Mouse (Mus musculus) T-helper 1 cell (primary cell): ENCODE measurements around the gene Chrdl1.

ENCODE experiments used
- in situ Hi-C: fragments of 300-600 bp; cut with MboI, MseI; formaldehyde crosslinking; loops from one replicate; pipeline ENCODE4 v1.15.1; 2025; ENCODE audit warnings: high pct_unique_total_duplicates

The Chrdl1 gene

DNA sequence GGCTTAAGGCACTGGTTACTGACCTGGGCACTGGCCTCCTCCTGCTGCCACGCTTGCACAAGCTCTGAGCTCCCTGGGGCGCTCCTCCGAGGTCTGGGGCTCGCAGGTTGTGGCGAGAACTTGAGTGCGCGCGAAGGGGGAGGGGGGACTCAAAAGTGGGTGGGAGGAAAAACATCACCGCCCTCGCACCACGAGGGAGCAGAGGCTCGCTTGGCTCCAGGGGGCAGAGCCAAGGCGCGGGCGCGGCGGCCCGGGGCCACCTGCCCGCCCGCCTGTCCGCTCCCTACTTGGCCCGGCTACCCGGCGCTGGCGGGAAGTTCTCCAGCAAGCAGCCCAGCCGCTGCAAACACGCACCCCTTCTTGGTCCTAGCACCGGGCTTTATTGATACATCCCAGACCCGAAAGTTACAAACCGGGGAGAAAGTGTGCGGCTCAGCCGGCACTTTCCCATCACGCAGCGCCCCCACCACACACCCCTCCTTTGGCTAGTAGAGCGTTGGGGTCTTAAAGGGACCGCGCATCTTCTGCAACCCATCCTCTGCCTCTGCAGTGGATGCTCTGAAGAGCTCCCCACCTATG lies at the start of gene Chrdl1:
TSS of gene Chrdl1 (minus strand) at position 472 of the 579 bp plus-strand sequence.
- in situ Hi-C loops: no loop called here

DNA sequence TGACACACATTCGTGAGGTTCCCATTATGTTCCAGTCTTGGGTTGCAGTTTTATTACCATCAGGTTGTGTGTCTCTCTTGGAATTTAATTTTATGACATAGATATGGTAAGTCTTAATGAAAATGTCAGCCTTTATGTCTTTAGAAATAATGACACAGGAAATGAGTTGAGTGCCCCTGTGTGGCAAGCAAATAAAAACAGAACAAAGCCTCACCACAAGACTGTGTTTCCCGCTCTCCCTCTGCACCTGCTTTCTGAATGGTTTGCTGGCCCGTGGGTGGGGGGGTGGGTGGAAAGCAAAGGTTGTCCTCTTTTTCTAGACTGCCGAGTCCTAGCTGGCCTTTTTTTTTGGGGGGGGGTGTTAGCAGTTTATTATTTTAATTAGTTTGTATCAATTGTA lies 48.6 kb upstream of the Chrdl1 start:
- in situ Hi-C loops: loop anchor here (10.0 kb wide), 1 partner anchor 958 kb away; no protein-coding TSS in a partner anchor

DNA sequence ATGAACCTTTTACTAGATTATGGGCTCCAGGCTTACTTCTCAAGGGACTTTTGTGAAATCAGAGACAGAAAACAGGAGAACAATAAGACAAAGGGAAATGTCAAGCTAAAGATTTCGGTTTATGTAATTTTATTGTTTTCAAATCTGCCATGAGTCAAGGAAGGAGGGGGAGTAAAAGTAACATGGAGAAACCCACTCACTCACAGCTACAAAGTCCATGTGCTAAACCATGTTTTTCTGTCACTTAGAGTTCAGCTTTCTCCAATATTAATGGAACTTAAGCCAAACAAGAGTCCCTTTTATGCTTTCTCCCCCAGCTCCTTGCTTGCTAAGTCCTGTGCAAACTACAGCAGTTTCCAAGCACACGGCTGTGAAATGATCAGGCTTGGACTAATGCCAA lies 10.5 kb upstream of the Chrdl1 start:
- in situ Hi-C loops: no loop called here

DNA sequence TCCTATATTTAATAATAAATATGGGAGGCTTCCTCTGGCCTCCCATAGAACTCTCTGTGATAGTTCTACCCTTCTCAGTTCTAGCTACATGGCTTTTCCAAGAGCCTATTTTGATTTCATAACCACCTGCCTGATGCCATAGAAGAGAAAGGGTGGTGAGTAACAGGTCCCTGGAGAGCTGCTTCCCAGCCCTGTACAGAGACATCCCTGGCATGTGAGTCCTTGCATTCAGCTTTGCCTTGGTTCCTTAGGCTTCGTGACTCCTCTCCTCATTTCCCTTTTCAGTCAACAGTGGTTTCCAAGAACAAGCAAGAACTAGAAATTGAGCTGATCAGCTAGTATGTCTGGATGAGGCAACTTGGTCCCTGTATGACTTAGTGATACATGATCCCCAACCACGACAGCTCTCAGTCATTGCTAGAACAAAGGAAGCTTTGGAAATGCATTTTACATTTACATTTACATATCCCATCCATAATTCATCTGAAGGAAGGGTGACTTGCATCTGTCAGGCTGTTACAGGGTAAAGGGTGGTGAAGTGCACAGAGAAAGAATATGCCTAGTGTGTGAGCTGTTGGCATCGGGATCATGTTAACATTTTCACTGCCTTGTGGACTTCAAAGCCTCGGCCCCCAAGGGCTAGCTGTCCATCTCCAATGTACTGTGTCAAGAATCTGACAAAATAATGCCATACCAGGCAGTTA lies 27.7 kb downstream of the Chrdl1 start:
- in situ Hi-C loops: no loop called here

DNA sequence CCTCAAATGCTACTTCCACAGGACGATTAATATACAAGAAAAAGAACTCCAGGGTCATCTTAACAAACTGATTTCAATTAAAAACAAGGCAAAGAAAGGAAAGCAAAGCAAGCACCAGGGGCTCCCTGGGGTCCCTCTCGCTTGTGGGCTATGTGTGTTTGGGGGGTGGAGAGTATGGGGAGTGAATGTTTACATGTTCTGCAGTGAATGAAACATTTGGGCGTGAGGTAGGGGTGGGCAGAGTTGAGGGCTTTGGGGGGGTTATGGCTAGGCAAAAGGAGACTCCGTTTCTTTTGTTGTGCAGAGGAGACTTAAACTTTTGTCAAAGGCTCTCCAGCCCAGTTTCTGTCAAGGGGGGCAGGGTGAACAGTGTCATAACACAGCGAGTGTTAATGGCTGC lies 46.8 kb downstream of the Chrdl1 start:
- in situ Hi-C loops: no loop called here

DNA sequence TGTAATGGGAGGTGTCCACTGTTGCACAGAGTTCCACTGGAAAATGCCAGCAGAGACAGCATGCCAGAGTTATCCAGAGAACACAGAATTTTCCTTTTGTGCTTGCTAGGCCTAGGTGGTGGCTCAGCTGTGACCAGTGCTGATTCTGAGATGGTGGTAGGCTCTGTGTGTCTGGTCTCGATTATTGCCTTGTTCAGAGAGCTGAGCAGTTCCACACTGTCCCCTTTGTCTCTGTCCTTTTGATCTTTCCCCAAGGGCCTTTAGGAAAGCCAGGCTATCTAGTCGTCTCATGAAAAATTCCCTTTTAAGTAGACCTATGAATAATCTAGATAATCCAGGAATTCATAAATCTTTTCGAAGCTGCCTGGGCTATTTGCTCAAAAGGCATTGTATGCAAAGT lies 47.3 kb downstream of the Chrdl1 start:
- in situ Hi-C loops: no loop called here

DNA sequence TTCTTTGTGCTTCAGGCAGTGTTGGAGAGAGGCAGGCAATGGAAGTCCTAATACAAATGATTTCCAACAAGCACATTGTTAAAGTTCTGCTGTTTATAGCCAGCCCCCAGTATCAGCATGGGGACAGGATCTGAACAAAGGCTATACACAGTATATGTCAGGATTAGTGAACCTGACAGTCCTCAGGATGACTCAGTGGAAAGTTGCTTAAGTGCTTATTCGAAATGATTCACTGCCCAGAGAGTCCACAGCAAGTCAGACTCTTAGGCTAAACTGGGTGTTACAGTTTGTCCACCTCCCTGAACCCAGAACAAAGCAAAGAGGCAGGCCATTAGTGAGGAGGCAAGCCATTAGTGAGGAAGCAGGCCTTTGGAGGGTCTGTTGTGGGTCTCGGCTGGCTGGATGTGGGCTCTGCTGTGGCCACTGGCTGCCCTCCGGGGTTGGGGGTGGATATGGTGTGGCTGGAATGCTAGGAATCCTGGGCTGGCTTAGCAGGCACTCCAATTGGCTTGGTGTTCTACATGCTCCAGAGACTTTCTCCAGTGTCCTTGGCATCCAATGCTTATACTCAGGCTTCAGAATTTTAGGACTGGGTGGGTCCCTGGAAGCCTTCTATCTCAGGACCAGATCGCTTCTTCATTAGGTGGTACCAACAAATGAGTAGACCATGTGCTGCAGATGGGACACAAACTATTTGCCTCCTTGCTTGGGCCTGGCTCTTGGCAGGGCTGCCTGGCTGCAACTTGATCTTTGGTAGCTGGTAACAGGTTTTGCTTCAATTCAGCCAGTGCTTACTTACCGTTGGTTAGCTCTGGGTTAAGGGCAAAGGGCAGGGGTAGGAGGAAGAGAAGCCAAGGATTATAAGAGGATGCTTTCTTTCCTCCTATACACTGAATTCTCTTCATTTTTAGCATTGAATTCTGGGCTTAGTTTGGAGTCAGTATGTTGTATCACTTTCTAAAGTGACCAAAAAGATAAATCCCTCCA lies 49.3 kb downstream of the Chrdl1 start:
- in situ Hi-C loops: no loop called here

DNA sequence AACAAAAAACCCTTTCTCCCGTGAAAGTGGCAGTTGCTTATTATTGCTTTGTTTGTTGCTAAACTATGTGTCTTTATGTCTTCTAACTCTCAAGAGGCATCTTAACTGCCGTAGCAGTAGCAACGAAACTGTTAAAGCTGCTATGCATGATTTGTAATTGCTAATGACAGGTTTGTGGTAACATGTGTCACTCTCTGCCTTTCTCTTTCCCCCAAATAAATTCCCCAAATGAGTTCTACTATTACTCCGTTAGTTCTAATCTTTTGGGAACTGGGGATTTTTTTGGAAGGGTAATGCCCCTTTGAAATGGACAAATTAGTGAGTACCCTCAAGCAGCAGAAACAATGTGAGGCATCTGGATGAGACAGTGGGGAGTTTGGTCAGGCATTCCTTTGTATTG lies 55.9 kb downstream of the Chrdl1 start:
- in situ Hi-C loops: no loop called here

DNA sequence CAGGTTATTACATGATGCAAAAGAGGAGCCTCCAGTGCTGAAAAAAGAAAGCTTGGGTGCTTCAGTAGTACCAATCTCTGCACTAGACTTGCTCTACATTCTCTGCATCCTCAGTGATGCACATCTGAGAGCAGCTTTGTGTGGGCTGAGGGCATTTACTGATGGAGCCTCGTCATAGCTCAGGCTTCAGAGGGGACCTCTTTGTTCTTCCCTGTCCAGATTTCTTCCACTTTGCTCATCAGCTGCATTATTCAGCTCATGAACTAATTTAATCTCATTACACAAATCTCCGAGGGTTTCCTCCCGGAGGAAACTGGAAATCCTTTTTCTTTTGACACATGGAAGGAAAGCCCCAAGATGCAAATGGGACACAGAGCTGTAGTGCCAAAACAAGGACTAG lies 56.5 kb downstream of the Chrdl1 start:
- in situ Hi-C loops: no loop called here

DNA sequence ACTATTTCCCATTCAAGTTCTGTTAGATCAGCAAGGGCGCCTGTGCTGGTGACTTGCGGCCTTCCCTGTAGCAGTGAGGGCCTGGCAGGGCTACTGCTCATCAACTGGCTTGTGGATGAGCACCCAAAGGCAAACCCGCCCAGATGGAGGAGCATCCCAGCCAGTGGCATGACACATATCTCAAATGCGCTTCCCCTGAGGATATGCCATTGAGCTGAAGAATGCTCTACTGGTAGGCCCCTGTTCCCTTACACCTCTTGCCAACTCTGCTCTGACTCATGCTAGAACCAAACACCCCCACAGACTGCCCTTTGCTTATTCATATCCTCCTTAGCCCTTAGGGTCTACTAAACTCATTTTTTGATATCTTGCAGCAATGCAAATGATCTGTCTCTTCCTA lies 57.4 kb downstream of the Chrdl1 start:
- in situ Hi-C loops: no loop called here

DNA sequence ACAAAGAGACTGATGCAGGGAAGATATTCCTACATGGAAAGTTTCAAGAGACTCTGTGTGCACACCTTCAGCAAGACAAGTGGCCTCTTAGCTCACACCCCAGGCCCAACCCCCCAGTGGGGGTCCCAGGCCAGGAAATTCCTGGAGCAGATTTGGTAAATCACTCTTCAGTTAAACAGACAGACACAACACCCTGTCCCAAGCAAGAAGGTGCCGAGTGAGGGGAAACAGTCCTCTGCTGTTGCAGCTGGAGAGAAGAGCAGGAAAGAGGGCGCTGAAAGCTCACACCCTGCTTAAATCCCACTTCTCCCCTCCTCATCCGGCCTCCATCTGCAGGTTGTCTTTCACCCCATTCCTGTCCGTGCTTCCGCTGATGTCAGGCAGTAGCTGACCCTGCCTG lies 58.2 kb downstream of the Chrdl1 start:
- in situ Hi-C loops: no loop called here

DNA sequence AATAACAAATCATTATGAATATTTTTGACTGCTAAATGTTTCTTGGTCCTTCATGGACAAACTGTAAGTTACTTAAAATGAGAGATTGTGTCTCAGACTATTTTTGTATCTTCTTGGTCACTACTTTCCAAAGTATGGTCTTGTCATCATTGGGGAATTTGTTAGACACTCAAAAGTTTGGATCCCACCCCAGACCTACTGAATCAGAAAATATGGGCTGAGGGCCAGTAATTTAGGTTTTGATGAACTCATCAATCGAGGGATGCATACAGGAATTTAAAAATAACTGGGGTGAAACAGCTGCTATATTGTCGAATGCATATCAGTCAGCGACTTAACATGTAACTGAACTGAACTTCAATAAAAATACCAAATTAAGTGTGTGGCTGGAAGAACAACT lies 80.9 kb downstream of the Chrdl1 start:
- in situ Hi-C loops: loop anchor here (25.0 kb wide), 1 partner anchor 501 kb away; no protein-coding TSS in a partner anchor

DNA sequence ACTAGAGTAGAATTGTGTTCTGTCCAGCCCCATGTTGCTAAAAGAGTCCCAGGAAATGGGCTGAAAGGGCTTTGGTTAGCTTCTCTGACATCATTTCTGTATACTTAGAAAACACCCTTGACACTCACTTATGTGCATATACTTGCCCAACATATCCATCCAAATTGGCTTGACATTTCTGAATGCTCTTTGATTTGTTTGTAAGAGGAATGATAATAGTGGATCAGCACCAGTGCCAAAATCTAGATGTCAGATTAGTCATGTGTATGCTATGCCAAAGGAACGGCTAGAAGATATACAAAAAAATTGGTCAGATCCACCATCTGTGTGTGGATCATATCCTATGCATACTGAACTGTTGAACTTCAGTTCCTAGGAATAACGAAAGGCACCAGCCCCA lies 99.3 kb downstream of the Chrdl1 start:
- in situ Hi-C loops: no loop called here

DNA sequence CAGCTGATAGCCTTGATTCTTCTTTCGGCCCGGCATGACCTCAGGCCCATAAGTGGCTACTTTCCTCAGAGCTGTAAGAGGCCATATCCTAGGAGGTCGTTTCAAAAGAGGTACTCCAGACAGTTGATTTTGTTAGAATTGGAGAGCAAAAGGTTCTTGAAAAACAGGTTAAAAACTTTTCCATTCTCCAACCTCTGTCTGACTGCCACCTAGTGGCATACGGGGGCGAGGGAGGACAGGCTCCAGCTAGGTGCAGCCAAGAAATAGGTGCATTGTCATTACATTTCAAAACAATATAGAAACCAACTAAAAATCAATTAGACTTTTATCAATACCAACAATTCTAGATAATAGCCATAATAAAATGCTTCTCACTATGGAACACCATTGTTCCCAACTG lies 118.9 kb downstream of the Chrdl1 start:
- in situ Hi-C loops: no loop called here

DNA sequence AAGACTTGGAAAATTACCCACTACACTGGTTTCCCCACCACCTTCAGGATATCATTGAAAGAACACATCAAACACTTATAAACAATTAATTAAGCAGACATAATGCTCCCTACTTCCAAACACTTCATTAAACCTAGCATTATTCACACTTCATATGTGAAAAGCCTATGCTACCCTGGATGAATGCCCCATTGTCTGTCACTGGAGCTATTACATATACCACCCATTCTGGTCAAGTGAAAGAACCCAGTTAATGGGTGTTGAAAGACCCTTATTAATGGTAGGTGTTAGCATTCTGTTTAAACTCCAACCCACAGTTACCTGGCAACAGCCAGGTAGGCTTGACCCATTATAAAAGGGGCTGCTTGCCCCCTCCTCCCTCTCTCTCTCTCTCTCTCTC lies 143.4 kb downstream of the Chrdl1 start:
- in situ Hi-C loops: no loop called here
